Mouse (Mus musculus) bone marrow macrophage, adult 2 months (primary cell): ENCODE measurements around the gene Krtap4-8.

ENCODE experiments used
- CTCF ChIP-seq: IDR thresholded peaks from 2 replicates; pipeline ENCODE4 v1.5.1; 2012; ENCODE audit warnings: low read depth, mild to moderate bottlenecking, low read length, moderate library complexity
- POLR2A ChIP-seq: IDR thresholded peaks from 2 replicates; pipeline ENCODE4 v1.6.1; 2012; ENCODE audit warnings: mild to moderate bottlenecking, low read depth, low read length, borderline replicate concordance

GRCm38 (mm10) chr11:99793367-99793766, 12.9 kb upstream of the Krtap4-8 start, which contains the start of gene Gm11596:
- TF ChIP-seq CTCF (no peak), POLR2A (no peak)
